Mouse (Mus musculus) G1E (cell line): ENCODE measurements around the gene Disc1.

Experiments used
- CTCF ChIP-seq: IDR thresholded peaks from 2 replicates; pipeline ENCODE4 v1.5.1; 2012; ENCODE audit warnings: low read depth, low read length, inconsistent platforms, mixed read lengths
- GATA1 ChIP-seq: IDR thresholded peaks from 2 replicates; pipeline ENCODE4 v1.6.1; 2012; ENCODE audit warnings: borderline replicate concordance, low read length, inconsistent platforms, mixed read lengths
- GATA2 ChIP-seq: IDR thresholded peaks from 2 replicates; pipeline ENCODE4 v1.6.1; 2012; ENCODE audit warnings: low read depth, low read length, inconsistent platforms, borderline replicate concordance
- POLR2AphosphoS5 ChIP-seq: IDR thresholded peaks from 2 replicates; pipeline ENCODE4 v1.6.1; 2012; ENCODE audit warnings: low read depth, low read length, inconsistent platforms; ENCODE audit not compliant: insufficient replicate concordance
- TAL1 ChIP-seq: conservative IDR thresholded peaks from 2 replicates; pipeline ENCODE4 v1.6.1; 2012; ENCODE audit warnings: low read depth, low read length, inconsistent platforms, mixed read lengths

GRCm38 (mm10) chr8:125200273-125200863 lies 146.4 kb downstream of the Disc1 start:
- TF ChIP-seq TAL1 = no peak
- TF ChIP-seq CTCF = no peak
- no peak for TF ChIP-seq GATA2
- TF ChIP-seq GATA1 = no peak
- TF ChIP-seq POLR2AphosphoS5 = no peak
